Mouse (Mus musculus) layer of hippocampus, postnatal 10 days (tissue): ENCODE measurements at regions not wholly inside any gene's neighbourhood (a gene's known extent, or its start where the extent isn't known, plus 50 kb on each side); places are given as distances from the start of the nearest gene placed in this dataset.
A peak's percentile ranks its signal among the peaks of the same experiment; 100 is the strongest.

Experiments
- DNase-seq, 2 experiments: peaks; one replicate each; pipeline ENCODE4 v3.0.0; 2021; ENCODE audit warnings: low spot score in 2 of 2

GRCm38 (mm10) chr4:16820371-16820770 lies 2784.9 kb upstream of the Gm12353 start:
- no peak for DNase-seq

GRCm38 (mm10) chr4:16831598-16831997 lies 2773.7 kb upstream of the Gm12353 start:
- DNase-seq = no peak

GRCm38 (mm10) chr4:16848096-16848495 lies 2757.2 kb upstream of the Gm12353 start:
- no peak for DNase-seq

- peak in 1 of 2 experiments; percentile 13 for DNase-seq
Observed at GRCm38 (mm10) chr4:16852670-16853069, 2752.6 kb upstream of the Gm12353 start.
